ENCODE assay signal across 16 mouse cellular contexts in the genomic region with DNA sequence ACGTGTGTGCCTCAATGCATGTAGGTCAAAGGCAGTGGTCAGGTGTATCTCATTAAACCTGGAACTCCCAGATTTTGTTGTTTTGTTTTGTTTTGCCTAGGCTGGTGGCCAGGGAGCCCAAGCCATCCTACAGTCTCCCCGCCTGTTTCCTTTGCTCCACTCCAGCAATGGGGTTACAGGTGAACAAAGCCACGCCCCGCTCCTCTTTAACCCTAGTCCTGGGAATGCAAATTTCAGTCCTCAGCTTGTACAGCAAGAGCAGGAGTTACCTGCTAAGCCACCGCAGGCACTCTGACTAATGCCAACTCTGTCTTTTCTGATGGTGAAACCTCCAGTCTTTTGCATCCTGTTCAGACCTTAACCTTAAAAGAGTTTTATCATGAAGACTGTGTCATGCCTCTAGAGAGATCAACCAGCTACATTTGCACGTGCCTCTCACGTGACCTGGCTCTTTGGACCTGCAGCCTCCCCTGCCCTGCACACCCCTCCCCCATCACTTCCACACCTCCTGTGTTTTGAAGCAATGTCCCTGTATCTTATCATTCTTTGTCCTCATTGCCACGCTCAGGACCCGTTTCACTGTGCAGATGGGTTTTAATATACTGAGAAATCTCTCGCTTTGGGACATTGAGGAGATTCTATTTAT.
"Had no signal": no experiment of that assay in that cellular context is flagged by ENCODE, and none has a peak within 500 bp of the region (broad histone marks: within the 10 kb centered on the region; RNA-seq: fewer than 3 reads in every experiment).

No protein-coding gene starts in this region.

- H3K9me3 ChIP-seq: liver, embryonic 13.5 days; midbrain, embryonic 12.5 days; midbrain, embryonic 15.5 days; neural tube, embryonic 13.5 days had no signal

- H3K9ac ChIP-seq: liver, embryonic 13.5 days; midbrain, embryonic 12.5 days; midbrain, embryonic 15.5 days; neural tube, embryonic 13.5 days had no signal

- H3K36me3 ChIP-seq: liver, embryonic 13.5 days; midbrain, embryonic 12.5 days; midbrain, embryonic 15.5 days; neural tube, embryonic 13.5 days had no signal

- H3K4me2 ChIP-seq: liver, embryonic 13.5 days; midbrain, embryonic 12.5 days; midbrain, embryonic 15.5 days; neural tube, embryonic 13.5 days had no signal

- H3K4me3 ChIP-seq: layer of hippocampus, adult 2 months; left cerebral cortex, adult 2 months; liver, embryonic 13.5 days; midbrain, embryonic 12.5 days; midbrain, embryonic 15.5 days; myocyte; neural tube, embryonic 13.5 days had no signal

- DNase-seq: kidney, adult 2 months; kidney, postnatal 25 days; layer of hippocampus, postnatal 36 days; liver, embryonic 13.5 days; lung, adult 2 months; retina, postnatal 1 day; thymus, postnatal 25 days had no signal

- H3K27ac ChIP-seq: kidney, postnatal 0 days; layer of hippocampus, adult 2 months; left cerebral cortex, adult 2 months; liver, embryonic 13.5 days; macrophage; midbrain, embryonic 12.5 days; midbrain, embryonic 15.5 days; neural tube, embryonic 13.5 days had no signal

- ATAC-seq: intestine, postnatal 0 days; midbrain, embryonic 15.5 days had no signal

- H3K27me3 ChIP-seq: liver, embryonic 13.5 days; midbrain, embryonic 12.5 days; midbrain, embryonic 15.5 days; neural tube, embryonic 13.5 days had no signal

- H3K4me1 ChIP-seq: liver, embryonic 13.5 days; neural tube, embryonic 13.5 days had no signal
